Mouse (Mus musculus) adrenal gland, postnatal 36 days (tissue): ENCODE measurements around the gene Zfp992. TPM values are rescaled to one million over a fixed set of nuclear protein-coding genes. Genes with fewer than 3 reads are reported as not detected.
"Not testable (repeated sequence)": the region's sequence is repeated elsewhere in the genome, so short reads cannot be mapped to it uniquely, and the experiment has no call there.

Source experiments
- DNase-seq, 2 experiments: peaks; one replicate each; pipeline ENCODE4 v3.0.0; 2021; ENCODE audit warnings: mixed read lengths in 1 of 2
- long read RNA-seq, 2 experiments: library from polyadenylated mRNA; stranded (forward); transcript quantifications; one replicate each; pipeline ENCODE4 v2.0.0; 2021; ENCODE audit warnings: borderline sequencing depth in 2 of 2
- total RNA-seq, 2 experiments: library from RNA; stranded (reverse); gene quantifications; 2 replicates each; pipeline ENCODE4 v1.2.3; 2021

Zfp992 gene
- 1 to 10 TPM; 4.0 to 5.8 TPM for total RNA-seq
- long read RNA-seq, experiment 1, partial matches to known transcripts, result 3 of 13 reads
- long read RNA-seq, experiment 1, other reads (novel, unspliced or antisense), result 10 of 13 reads
- long read RNA-seq, experiment 2, partial matches to known transcripts, result 0 of 4 reads
- long read RNA-seq, experiment 2, other reads (novel, unspliced or antisense), result 4 of 4 reads

DNA sequence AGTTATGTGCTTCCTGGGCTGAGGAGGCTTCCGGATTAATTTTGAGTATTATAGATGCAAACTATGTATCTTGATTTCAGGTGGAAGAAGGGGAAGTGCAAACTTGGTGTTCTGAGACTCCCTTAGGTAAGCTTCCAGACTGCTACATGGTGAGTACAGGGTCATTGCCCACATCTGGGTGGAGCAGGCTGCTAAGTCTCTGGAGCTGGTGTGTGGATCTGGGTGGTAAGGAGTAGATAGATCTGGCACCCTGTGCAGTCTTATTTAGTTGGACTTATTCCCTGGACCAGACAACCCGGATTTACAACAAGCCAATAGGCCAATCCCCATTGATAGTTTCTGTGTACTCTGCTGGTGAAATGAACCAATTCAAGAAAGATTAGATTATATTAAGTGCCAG, at the start of gene Zfp992:
Gene Zfp992 (plus strand): TSS at position 74 of the 400 bp plus-strand sequence.
- not testable (repeated sequence) for DNase-seq

DNA sequence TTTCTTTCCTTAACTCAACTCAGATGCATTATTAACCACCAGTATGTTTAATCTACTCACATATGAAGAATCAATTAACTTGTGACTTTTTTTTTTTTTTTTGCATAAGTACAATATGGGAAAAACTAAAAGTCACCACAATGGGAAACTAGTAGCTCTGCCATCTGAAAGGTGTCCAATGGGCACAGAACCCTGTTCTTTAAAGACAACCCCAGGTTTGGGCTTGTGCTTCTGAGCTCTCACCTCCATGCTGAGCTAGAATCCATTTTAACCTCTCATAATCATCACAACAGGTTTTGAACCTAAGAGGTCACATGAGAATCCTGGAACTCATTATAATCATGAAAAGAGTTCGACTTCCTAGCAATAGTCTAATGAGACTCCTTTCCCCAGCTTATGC, 19.4 kb upstream of the Zfp992 start:
- not testable (repeated sequence) for DNase-seq

DNA sequence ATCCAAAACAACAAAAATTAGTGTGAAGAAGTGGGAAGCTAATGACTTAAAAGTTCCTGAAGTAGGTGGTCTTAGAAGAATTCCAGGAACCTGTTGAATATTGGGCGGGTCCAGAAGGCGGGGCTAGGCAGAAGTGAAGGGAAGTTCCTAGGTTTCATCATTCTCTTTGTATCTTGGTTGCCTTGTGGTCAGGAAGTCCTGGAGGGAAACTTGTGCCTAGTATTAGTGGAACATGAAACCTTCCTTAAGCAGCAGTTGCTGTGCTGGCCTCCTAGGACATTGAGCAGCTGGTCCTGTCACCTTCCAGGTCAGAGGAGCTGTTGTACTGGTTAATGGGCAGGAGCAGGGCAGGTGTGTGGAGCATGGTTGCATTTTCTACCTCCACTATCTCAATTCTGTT, 17.9 kb upstream of the Zfp992 start:
- not testable (repeated sequence) for DNase-seq

DNA sequence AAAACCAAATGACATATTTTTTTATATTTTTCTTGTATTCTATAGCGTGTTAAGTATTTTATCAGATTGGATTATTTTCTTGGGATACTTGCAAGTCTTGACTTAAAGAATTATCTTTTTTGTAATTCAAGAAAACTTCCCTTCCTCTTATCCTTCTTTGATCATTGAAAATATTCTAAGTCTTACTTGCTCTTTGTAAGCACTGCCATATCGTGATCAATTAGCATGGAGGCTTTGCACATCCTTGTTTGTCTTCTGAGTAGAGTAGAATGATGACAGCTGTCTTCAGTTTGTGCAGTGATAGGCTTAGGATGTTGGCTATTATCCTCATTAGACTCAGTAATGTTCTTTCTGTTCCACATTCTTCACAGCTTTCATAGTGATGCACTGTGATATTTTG, 13.3 kb upstream of the Zfp992 start:
- not testable (repeated sequence) for DNase-seq

DNA sequence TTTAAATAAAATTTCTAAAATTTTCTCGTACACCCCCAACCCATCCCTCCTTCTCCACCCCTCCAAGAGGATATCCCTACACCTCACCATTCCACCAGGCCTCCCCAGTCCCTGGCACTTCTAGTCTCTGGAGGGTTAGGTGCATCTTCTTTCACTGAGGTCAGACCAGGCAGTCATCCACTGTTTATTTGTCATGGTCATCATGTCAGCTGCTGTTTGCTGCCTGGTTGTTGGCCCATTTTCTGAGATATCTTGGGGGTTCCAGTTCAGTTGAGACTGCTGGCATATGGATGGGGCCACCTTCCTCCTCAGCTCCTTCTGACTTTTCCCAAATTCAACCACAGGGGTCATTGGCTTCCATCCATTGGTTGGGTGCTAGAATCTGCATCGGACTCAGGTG, 11.6 kb upstream of the Zfp992 start:
- DNase-seq, result not testable (repeated sequence)

DNA sequence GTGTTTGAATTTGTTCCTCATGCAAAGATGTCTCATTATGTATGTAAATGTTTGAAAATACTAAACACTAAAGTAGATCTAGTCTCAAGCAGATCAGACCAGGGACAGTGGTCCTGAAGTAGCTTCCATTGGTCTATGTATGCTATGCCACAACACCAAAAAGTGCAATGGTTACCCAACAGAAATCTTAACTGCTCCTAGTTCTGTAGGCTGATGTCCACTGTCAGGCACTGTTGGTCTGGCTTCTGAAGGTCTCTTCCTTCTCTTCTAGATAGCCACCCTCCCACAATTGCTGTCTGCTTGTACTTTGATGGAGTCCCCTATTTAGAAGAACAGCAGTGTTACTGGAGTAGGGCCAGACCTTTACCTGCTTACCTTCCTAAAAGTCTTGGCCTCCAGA, 4.5 kb upstream of the Zfp992 start:
- DNase-seq, result not testable (repeated sequence)

DNA sequence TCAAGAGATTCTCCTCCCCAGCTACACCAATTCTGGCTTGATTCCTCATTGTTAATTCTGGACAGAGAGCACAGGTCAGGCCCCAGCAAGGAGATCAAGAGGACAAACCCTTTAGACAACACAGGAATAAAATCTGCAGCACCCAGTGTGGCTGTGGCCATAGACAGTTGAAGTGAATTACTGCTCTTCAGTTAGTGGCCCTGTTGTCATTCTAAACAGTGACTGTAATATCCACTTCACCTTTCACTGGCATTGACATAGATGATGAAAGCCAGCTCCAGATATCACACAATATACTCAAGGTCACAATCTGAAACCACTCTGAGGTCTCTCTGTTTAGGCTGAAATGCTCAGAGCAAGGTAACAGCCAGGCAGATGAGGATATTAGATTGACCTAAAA, 3.7 kb upstream of the Zfp992 start:
- not testable (repeated sequence) for DNase-seq

DNA sequence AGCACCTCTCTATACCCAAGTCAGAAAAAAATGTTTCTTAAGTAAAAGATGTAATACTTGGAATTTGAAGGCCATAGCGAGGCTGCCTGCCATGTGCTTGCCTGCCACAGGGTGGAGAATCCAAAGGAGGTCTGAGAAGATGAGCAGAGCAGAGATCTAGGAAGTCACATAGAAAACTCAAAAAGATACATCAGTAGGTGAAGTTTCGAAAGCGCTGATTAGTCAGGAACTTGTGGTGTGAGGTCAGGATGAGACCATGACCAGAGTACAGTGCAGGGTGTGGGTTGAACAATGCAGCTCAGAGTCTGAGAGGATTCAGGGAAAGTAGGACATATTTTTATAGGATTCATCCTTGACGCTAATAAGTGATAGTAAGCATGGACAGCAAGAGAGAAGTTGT, 2.7 kb upstream of the Zfp992 start:
- not testable (repeated sequence) for DNase-seq

DNA sequence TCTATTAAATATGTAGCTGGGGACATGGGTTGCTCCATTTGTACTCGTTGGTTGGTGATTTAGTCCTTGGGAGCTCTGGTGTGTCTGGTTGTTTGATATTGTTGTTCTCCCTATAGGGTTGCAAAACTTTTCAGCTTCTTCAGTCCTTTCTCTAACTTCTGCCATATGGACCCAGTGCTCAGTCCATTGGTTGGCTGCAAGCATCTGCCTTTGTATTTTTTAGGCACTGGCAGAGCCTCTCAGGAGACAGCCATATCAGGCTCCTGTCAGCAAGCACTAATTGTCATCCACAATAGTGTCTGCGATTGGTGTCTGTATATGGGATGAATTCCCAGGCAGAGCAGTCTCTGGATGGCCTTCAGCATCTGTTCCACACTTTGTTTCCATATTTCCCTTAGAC, 1.8 kb upstream of the Zfp992 start:
- not testable (repeated sequence) for DNase-seq

DNA sequence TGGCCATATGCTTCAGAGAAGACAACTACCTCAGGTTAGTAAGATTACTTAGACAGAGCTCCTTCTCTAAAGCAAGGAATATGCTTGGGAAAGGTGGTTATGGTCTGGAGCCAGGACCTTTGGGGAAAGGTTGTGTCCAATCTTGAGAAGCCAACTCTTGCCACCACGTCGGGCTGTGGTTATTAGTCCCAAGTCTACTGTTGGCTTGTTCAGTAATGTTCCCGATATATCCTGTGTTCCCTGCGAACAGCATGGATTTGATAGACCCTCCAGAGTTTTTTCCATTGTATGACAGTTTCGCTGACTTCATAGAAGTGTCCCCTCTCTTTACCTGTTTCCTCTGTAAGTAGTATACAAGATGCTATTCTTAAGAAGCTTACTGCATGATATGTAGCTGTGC, 888 bp downstream of the Zfp992 start:
- DNase-seq, result not testable (repeated sequence)

DNA sequence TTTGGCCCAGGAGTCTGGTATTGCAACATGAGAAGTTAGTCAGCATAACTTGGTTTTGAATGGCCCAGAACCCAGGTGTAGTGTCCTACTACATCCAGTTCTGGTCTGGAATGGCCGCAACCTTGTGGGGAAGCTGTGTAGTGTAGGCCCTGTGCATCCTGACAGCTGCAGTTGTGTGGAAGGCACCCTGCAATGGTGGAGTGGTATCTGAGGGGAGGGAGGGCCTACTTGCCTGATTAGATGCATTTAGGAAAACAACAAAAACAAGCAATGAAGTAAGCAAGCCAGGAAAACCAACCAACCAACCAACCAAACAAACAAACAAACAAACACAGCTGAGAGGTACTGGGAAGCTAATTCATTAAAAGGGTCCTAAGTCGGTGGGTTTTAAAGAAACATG, 3.8 kb downstream of the Zfp992 start:
- DNase-seq, result not testable (repeated sequence)

DNA sequence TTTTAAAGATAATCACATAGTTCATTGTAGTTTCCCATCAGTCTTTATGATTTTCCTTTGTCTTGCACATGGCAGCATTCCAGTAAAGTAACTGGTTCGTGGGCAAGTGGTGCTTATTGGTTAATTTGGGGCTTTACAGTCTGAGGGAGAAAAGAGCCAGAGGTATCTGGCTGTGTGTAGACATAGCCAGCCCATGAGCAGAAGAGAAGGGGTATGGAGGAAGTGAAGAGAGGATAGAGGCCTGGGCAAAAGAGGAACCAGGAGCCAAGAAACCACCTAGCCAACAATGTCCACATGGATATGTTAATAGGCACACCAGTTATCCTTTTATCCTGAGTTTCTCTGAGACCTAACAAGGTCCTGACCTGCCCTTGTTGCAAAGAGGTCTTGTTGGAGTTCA, 5.3 kb downstream of the Zfp992 start:
- DNase-seq, result not testable (repeated sequence)

DNA sequence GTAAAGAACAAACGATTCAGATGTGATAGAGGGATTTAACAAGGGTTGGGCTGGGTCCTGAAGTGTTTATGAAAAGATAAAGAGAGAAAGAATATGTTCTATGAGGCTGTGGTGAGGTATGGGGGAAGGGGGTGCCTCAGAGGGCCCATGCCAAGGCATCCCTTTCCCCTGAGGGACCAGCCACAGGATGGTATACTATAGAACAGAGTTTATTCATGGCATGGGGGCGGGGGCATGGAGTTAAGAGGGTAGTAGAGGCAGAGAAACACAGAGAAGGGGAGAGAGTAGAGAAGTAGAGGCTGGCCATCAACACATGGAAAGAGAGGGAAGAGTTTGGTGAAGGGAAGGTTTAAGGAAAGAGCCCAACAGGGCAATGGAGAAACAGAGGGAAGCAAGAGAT, 6.1 kb downstream of the Zfp992 start:
- DNase-seq, result no peak

DNA sequence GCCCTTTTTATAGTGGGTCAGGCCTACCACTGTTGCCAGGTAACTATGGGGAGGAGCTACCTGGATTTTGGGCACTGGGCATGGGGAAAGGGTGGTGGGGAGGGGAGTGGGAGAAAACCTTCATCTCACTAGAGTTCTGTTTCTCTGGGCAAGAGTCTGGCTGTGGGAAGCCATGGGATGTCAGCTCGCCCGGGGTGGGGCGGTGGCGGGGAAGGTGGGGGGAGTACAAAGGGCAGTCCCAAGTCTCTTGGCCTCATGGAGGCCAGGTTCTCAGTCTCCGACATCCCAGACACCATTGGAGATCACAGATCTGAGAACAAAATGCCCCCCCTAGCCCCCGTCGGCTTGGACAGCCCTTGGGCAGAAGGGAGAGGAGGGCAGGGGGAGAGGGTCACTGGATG, 6.5 kb downstream of the Zfp992 start:
- DNase-seq, result no peak

DNA sequence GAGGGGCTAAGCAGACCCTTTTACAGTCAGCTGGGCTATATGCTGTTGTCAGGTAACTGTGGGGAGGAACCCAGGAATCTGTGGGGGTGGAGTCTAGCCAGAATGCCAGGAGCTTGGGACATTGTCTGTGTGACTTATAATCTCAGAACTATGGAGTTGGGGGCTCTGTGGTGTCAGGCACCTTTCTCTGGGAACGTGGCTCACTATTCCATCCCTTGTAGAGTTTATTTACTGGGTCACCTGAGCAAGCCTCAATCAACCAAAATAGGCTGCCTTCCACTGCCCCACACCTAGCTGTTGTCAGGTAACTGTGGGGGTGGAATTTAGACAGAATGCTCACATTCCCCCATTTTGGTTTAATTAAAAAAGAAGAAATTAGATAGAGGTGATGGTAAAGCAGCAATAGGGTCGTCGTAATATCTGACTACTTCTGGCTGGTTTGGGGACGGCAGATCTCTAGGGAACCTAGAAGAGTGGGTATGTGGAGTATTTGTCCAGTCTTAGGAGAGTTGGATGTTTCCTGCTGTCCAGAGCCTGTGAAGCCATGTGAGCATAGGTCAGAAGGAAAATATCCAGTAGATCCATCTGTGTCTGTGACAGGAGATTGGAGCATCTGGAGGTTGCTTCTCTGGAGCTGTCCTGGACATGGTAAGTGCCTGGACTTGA, 7.4 kb downstream of the Zfp992 start:
- no peak for DNase-seq

DNA sequence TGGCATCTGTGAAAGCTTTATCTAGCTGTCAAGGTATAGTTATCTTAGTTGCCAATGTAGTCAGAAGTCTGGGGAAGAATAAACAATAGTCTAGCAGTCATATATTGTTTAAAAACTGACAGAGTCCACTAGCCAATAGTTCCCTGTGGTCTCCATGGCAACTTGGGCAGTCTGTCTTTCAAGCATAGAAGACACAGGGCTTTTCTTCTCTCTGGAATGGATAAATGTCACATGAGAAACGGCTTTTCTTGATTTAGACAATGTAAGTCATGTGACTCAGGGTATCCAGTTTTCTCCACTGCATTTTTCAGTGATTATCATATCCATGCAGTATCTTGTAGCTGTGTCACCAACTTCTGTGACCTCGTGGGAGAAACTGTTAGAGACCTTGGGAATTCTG, 8.3 kb downstream of the Zfp992 start:
- no peak for DNase-seq

DNA sequence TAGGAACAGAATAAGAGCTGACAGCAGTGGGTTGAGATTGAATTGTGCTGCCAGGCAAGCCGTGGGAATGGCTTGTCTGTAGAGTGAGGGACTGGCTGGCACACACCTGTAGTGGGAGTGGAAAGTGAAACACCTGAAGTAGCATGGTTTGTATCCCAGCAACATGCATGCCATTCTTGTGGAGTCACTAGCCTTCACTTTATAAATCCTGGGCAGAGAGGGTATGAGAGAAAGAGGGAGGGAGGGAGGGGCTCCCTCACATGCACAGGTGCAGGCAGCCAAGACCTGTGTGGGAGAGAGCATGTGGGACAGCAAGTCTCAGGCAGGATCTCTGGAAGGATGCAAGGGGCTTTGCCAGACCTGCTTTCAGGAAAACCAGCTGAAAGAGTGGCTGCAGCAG, 8.9 kb downstream of the Zfp992 start:
- no peak for DNase-seq

DNA sequence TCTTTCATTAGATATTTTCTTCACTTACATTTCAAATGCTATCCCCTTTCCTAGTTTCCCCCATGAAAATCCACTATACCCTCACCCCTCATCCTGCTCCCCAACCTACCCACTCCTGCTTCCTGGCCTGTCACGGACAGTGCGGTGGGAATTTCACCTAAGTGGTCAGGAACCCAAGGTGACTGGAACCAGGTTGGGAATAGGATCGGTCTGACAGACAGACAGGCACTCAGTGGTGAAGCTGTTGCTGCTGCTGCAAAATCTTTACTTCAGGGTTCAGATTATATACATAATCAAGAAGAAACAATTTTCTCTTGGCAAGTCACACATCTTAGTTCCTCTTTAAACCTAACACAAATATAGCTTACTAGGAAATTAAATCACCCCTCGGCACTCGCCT, 11.0 kb downstream of the Zfp992 start:
- not testable (repeated sequence) for DNase-seq

DNA sequence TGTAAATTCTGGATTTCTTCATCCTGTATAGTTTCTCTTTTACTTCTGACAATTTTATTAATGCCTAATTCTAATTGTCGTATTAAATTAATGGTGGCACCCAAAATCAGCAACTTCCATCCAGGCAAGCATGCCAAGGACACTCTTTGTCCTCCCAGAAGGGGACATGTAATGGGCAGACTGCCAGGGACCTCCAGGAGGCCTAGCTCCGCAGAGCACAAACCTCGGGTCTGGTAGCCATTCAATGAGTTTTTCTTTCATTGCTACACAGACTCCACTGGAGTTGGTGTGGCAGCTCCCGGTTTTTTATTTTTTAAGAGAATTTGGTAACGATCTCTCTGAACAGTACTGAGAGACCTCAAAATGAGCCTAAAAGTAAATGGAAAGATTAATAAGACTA, 11.9 kb downstream of the Zfp992 start:
- DNase-seq, result not testable (repeated sequence)

DNA sequence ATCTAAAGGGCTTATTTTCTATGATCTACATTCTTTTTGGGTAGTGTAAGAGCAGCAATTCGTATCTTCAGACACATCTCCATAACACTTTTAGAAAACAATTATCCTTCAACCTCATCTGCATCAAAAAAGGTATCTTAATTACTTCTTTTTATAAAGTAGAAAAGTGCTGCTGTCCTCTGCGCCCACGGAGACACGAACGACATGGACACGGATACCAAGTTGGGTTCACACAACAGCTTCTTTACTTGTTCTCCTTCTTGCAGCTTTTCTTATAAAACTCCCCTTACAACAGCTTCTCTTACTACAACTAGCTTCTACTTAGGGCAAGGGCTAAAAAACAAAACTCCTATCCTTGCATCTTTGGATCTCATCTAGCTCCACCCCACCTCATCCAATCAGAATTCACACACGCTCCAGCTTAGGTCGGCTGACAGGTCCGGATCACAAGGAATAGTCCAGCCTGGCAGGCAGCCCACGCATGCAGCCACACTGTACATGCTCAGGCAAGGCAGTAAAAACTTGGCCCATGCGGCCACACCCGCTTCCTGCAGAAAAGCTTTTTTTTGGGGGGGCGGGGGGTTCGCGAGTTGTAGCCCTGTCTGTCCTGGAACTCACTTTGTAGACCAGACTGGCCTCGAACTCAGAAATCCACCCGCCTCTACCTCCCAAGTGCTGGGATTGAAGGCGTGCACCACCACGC, 15.0 kb downstream of the Zfp992 start:
- DNase-seq, result not testable (repeated sequence)

DNA sequence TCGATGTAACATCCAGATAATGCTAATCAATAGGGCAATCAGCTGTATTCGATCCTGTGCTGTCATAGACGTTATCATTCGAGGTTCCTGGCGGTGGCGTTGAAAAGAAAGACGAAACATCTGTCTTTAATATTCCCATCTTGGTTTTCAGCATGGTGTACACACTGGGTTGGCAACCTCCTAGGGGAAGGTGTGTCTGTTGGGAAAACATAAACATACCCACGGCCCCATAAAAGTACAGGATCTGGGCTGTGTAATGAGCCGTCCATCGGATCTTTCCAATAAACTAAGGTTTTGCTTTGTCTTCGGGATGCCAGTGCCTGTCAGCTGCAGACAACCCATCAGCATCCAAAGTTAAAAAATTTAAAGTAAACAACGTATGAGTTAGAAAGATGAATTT, 21.2 kb downstream of the Zfp992 start:
- DNase-seq, result not testable (repeated sequence)

DNA sequence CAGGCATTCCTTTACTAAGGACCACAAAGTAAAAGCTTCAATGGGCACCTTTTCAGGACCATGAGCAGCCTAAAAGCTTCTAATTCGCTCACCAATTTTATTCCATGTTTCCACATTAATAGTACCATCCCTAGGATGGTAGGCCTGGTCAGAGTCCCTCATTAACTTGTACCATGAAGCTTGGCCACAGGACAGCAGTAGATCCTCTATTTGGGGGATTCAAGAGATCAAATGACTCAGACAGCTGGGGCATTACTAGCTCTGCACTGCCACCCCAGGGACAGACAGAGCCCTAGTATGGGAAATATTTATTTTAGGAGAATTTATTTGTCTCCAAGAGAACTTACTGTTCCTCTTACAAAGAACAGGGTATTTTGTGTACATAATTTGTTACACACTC, 25.4 kb downstream of the Zfp992 start:
- not testable (repeated sequence) for DNase-seq
